Mouse (Mus musculus) ovary, postnatal 36 days (tissue): ENCODE measurements around the gene Ppfia1.

Source experiments
- DNase-seq: peaks from one replicate; pipeline ENCODE4 v3.0.0; 2022; ENCODE audit warnings: low spot score, mixed read lengths

The Ppfia1 gene

DNA sequence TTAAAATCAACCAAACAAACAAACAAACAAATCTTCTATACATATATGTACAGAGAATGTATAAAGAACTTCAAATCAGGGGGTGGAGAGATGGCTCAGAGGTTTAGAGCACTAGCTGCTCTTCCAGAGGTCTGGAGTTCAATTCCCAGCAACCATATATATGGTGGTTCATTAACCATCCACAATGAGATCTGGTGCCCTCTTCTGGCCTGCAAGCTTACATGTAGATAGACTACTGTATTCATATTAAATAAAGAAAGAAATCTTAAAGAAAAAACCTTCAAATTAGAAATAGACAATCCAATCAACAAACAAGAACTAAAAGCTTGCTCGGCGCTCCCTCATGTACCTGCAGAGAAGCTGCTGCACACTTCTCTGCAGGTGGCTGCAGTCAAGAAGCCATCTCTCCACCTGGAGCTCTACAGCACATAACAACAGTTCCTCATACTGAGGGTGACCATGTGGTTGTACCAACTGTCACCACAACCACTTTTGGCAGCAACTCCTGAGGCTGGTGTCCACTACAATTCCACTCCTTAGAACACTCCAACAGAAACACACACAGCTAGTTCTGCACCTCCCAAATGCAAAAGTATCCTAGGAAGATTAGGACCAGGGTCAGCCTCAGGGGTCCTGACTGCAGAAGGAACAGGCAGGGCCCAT lies 3.5 kb downstream of the Ppfia1 start:
- no peak for DNase-seq

GRCm38 (mm10) chr7:144545231-144545630 lies 8.3 kb downstream of the Ppfia1 start:
- DNase-seq, result no peak

DNA sequence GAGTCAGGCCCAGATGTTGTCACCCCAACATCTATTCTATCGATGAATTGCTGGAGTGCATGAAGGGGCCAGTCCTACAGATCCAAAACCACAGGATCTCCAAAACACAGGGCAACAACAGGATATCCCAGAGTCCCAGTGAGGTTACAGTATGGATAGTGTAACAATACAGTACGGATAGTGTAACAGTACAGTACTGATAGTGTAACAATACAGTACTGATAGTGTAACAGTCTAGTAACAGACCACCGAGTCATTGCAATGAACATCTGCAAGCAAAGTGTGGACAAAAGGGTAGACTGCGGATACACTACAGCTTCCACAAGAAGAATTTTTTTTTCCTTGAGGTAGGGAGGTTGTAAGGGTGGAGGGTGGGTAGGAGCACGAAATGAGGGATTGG lies 12.2 kb downstream of the Ppfia1 start:
- DNase-seq, result no peak

GRCm38 (mm10) chr7:144539146-144539545 lies 14.4 kb downstream of the Ppfia1 start:
- DNase-seq, result no peak

DNA sequence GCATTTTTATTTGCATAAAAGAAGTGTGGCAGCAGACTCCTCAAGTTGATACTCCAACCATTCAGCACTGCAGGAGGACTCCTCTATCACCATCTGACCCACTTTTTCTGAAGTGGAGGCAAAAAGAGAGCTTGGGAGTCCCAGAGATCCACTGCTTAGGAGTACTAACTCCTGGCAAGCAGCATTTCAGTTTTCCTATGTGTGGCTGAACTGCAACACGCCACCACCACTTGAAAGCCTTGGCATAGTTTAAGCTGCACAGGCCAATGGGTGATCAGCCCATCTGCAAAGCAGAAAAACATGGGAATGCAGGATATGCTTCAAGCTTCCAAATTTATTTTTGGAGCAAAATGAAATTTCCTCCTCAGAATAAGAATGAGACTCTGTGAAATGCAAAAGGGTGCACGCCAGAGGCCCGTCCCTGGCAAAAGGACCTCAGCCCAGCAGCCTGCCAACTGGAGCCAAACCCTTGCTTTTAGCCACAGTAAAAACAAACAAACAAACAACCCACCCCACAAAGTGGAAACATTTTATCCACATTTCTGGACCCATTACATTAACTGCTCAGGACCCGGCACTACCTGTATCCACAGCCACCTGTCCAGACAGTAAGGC lies 15.4 kb downstream of the Ppfia1 start:
- DNase-seq, result no peak

DNA sequence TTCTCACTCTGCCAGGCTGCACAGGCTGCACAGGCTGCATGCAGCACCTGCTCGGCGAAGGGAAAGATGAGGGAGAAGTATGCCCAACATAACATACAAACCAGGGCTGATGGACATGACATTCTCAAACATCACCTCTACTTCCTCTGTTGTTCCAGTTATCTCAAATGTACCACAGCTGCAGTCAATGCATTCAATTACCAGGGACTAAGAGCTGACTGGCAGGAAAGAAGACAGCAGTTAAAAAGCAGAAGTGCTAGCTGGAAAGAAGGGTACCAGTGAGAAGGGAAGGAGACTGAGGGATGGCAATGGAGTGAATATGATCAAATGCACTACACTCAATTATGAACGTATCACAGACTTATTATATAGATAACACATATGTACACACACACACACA lies 17.2 kb downstream of the Ppfia1 start:
- no peak for DNase-seq

GRCm38 (mm10) chr7:144534773-144535172 lies 18.8 kb downstream of the Ppfia1 start:
- DNase-seq, result no peak

DNA sequence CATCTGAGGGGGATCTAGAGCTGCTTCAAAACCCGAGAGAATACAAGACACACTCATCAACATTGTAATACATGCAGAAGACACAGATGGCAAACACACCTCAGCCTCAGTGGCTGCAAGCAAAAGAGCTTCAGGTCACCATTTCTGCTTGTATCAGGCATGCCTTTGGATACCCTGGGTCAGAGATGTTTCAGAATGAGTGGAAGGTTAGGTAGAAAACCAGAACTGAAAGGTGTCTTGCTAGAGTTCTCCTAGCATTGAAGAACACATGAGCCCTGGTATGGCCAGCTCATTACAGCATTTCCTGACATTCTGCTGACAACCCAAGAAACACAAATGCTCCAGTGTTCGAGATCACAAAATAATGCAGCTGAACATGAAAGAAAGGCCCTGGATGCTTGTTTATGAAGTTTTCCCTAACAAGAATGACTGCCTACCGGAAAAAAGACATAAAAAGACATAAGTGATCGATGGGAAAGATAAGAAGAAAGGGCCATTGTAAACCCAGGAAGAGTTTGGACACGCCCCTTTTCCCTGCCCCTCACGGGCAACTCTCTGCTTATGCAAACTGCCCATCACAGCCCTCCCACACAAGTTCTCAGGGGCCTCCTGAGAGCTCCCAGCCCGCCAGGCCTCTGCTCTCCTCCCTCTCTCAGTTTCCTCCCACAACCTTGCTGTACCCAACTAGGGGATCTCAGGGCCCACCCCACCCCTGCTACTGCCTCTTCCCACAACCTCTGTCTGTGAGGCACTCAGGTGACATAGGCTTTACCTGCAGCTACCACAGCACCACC lies 21.7 kb downstream of the Ppfia1 start:
- DNase-seq, result no peak

GRCm38 (mm10) chr7:144529851-144530250 lies 23.7 kb downstream of the Ppfia1 start:
- no peak for DNase-seq

GRCm38 (mm10) chr7:144527723-144528221 lies 25.8 kb downstream of the Ppfia1 start:
- DNase-seq, result peak; percentile 21

GRCm38 (mm10) chr7:144526649-144527048 lies 26.9 kb downstream of the Ppfia1 start:
- no peak for DNase-seq

DNA sequence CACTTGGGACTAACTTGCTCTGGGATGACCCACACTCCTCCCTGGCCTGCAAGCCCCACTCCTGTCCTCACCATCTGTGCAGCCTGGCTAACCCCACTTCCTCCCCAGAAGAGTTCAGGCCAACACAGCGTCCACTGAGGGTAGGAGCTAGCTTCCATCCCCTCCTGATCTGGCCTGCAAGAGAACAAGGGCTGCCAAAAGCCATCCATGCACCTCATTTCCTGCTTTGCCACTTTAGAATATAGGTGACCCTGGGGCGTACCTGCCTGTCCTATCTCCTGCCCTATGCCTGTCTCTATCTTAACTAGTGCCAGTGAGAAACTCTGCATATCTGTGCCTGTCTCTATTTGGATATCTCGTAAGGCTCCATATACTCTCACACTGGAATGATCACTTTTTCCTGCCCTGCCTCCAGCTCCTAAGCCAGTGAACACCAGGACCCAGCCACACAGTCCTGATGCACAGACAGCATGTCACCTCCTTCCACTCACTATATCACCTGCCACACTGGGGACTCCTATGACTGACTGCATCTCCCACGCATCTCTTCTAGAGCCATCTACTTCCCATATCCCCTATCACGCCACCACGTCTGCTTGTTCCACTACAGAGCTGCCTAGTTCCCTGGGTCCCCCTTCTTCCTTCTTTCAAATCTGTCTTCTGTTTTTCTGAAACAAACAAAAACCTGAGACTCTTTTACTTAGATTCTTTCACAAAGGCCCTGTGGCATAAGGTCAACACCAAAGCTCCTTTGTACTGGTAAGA lies 28.9 kb downstream of the Ppfia1 start:
- no peak for DNase-seq

DNA sequence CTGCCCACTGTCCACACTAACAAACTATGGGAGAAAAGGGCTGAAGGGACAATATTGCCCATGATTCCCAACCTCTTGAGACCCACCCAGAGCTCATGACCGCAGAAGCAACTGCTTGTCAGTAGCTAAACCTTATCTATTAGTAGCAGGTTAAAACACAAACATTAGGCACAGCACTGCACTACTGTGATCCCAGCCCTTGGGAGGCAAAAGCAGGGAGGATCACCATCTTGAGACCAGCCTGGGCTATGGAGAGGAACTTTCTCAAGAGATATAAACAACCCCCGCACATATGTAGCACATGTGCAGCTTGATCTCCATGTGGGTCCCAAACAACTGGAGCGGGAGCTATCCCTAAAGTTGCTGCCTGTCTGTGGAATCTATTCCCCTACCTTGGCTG lies 30.1 kb downstream of the Ppfia1 start:
- no peak for DNase-seq

GRCm38 (mm10) chr7:144521927-144522326 lies 31.6 kb downstream of the Ppfia1 start:
- no peak for DNase-seq

DNA sequence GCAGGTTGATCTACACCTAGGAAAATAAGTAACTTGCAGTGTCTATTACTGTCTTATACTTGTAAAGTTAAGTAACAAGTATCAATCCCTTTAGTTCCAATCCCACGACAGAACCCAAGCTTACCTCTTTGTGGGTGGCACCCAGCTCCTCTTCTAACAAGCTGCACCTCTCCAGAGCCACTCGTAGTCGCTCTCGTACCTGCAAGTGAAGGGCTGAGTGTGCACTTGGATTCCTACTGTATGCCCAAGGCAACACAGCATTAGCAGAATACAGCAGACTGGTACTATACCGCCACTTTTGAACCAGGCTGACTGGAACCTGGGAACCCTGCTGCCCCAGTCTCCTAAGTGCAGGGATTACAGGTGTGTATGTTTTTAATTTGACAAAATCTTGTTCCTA lies 33.7 kb downstream of the Ppfia1 start:
- no peak for DNase-seq

DNA sequence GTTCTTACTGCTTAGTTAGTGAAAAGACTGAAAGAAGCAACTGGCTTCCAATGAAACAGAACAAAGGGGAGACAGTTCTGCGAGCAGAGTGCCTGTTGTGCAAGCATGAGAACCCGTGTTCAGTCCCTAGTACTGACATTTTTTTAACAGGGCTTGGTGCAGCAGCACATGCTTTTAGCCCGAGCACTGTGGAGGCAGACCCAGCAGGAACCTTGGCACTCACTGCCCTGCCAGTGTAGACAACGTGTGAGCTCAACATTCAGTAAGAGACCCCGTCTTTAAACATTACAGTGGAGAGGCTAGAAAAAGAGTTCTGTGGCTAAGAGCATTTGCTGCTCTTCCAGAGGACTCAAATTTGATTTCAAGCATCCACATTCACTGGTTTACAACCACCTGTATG lies 36.8 kb downstream of the Ppfia1 start:
- DNase-seq, result no peak

DNA sequence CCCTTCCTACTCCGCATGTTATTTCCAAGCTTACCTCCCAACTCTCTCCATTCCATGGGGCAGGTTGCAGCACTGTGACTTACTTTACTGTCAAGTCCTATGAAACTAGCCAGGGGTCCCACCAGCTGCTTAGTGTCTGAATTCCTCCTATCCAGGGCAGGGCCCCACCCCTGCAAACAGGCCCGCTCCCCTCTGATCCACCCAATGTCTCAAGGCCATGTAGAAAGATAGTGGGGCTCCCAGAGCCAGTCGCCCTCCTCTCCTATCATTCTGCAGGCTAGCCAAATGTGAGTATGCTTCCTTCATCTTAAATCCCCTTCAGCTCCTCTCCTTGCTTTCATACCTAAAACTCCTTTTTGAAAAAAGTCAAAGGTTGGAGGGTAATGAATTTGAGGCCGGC lies 44.4 kb downstream of the Ppfia1 start:
- DNase-seq, result no peak

- DNase-seq, result no peak
These were observed 46.7 kb downstream of the Ppfia1 start for GRCm38 (mm10) chr7:144506807-144507206.

GRCm38 (mm10) chr7:144503959-144504358 lies 49.6 kb downstream of the Ppfia1 start:
- no peak for DNase-seq

DNA sequence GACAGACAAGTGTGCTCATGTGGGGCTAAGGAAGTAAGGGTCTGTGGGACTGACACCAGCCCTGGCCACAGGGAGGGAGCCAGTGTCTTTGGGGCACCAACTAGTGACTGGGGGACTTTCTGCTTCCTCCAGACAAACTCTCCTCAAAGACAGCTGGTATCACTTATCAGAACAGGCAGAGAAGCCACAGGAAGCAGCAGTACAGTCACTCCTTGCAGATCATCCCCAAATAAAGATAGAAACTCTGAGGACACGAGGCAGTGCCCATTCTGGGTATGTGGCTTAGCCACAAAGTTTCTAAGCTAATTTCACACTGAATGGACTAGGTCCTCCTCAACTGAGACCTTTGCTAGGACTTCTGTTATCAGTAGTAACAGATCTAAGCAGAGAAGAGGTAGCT lies 60.6 kb downstream of the Ppfia1 start:
- no peak for DNase-seq

- no peak for DNase-seq
These were observed 63.2 kb downstream of the Ppfia1 start for GRCm38 (mm10) chr7:144490201-144490873.
